Mouse (Mus musculus) right cerebral cortex, postnatal 10 days (tissue): ENCODE results near the gene Cpvl.
A peak's percentile ranks its signal among the peaks of the same experiment; 100 is the strongest.

Source experiments
- DNase-seq, 2 experiments: peaks; one replicate each; pipeline ENCODE4 v3.0.0; 2021; ENCODE audit warnings: low spot score in 2 of 2

Cpvl gene

GRCm38 (mm10) chr6:53937143-53938134 lies 41.0 kb downstream of the Cpvl start:
- no peak for DNase-seq

- no peak for DNase-seq
These were observed 46.9 kb downstream of the Cpvl start for GRCm38 (mm10) chr6:53931605-53932004.

- DNase-seq, result no peak
These were observed 48.6 kb downstream of the Cpvl start for GRCm38 (mm10) chr6:53929858-53930257.

DNA sequence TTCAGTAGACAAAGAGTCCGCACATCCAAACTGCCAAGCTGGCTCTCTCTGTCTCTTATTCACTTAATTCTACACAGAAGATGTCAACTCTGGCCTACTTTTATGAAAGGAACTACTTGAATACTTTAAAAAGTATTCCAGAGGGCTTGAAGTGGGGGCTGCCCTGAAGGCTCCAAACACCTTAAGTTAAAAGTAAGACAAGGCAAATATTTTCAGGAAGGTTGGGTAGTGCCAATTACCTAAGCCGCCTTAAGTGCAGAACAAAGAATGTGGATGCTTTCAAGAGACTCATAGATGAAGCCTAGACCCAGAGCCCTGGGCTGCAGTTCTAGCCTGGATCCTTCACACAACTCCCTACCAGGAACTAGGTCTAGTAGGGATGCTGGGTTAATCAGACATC lies 52.3 kb downstream of the Cpvl start:
- no peak for DNase-seq

DNA sequence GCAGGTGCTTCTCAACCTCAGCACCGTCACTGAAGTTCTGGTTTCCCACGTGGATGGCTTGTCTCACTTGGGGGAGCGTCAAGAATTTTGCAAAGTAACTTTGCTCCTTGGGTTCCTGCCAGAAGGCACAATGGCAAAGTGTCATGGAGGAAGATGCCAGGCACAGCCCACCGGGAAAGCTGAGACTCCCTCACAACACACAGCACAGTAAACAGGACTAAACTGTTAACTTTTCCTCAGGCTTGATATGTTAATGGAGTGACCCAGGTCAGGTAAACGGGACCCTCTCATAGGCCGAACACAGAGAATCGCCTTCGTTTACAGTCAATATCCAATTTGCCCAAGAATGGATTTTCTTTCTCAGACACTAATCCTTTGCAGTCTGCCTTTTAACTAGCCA lies 53.3 kb downstream of the Cpvl start:
- no peak for DNase-seq

- no peak for DNase-seq
These were observed 58.4 kb downstream of the Cpvl start for GRCm38 (mm10) chr6:53920041-53920440.

DNA sequence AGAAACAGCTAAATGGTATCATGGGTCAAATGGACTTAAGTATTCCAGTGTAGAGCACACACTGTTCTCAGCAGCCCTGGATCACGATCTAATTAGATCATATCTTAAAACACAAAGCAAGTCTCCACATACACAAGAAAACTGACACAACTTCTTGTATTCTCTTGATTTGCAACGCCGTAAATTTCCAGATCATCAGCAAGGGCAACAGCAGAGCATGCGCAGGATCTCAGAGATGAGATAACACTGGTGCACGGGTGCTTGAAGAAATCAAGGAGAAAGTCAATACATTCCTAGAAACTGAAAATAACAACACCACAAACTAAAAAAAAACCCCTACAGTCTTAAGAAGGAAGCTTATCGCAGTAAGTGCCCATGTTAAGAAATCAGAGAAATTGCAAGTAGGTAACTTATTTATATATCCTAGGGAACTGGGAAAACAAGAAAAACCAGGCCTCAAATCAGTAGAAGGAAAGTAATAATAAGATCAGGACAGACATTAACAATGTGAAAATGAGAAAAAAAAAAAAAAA lies 61.4 kb downstream of the Cpvl start:
- DNase-seq, result no peak

DNA sequence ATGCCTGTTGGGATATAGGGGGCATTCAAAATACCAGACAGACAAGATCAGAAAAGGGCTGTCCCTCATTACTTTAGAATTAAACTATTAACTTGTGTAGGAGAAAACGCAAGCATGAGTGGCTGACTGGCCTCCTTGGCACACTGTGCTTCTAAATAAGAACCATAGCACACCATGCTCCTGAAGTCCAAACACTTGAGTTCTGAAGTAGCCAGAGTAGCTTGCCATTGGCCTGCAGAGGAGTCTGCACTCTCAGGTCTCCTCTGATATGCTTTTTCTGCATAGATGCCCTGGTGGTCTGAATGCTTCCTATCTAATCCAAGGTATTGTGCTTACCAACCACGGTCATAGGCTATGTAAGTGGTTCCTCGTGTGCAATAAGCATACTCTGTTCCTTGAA lies 63.1 kb downstream of the Cpvl start:
- no peak for DNase-seq

DNA sequence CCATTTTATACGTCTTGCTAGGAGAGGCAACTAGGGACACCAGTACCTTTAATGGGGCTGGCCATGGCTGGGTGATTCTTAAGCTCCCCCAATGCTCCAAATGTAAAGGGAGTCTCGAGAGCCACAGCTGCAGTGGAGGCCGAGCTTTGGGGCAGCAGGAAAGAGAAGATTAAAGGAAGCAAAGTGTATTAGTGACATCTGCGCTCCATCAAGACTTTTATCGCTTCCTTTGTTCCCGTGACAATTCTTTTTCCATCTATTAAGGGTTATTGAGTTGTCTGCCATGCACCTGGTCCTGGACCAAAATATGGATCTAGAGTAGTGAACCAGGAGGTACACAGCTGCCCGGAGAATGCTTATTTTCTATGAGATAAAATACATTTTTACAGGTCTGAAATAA lies 65.3 kb downstream of the Cpvl start:
- no peak for DNase-seq

GRCm38 (mm10) chr6:53912112-53912782 lies 66.2 kb downstream of the Cpvl start:
- no peak for DNase-seq

- DNase-seq, result no peak
These were observed 68.5 kb downstream of the Cpvl start for GRCm38 (mm10) chr6:53909986-53910385.

GRCm38 (mm10) chr6:53909446-53909845 lies 69.0 kb downstream of the Cpvl start:
- no peak for DNase-seq

GRCm38 (mm10) chr6:53906871-53907270 lies 71.6 kb downstream of the Cpvl start:
- DNase-seq, result no peak

GRCm38 (mm10) chr6:53906051-53906462 lies 72.4 kb downstream of the Cpvl start:
- no peak for DNase-seq

- DNase-seq, result no peak
These were observed 72.9 kb downstream of the Cpvl start for GRCm38 (mm10) chr6:53905576-53905975.

GRCm38 (mm10) chr6:53904703-53905395 lies 73.6 kb downstream of the Cpvl start:
- DNase-seq, result no peak

- no peak for DNase-seq
These were observed 74.3 kb downstream of the Cpvl start for GRCm38 (mm10) chr6:53904186-53904585.

DNA sequence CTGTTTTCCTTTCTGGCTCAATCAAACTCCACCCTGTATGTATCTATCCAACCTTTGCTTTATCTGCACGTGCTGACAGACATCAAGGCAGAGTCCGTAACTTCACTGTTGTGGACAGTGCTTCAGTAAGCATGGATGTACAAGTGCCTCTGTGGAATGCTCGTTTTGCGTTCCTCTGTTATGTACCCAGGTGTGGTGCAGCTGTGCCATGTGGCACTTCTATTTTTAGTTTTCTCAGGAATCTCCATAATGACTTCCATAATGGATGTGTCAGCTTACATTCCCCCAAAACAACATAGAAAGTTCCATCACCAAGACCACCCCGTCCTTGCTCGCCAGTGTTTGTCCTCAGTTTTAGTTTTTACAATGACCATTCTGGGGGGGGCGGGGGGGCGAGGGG lies 76.7 kb downstream of the Cpvl start:
- DNase-seq, result no peak

GRCm38 (mm10) chr6:53897872-53898464 lies 80.5 kb downstream of the Cpvl start:
- DNase-seq, result no peak

GRCm38 (mm10) chr6:53897126-53897525 lies 81.3 kb downstream of the Cpvl start:
- DNase-seq, result peak in 1 of 2 experiments; percentile 40

- no peak for DNase-seq
These were observed 84.7 kb downstream of the Cpvl start for GRCm38 (mm10) chr6:53893731-53894130.

DNA sequence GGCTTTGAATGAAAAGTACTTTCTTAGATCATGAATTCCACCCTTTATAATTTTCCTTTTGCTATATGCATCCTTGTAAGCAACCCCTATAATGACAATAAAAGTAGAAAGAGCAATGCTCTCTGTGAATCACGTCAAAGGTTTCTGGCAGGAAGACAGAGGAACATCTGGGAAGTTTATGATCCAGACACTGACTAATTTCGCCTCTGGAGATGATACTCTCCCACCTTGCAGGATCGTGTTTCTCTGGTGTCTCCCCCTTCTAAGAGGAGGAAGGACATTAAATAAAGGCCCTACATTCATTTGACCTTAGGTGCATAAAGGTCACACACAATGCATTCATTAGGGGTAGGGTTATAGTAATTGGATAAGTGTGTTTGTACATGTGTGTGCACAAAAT lies 87.4 kb downstream of the Cpvl start:
- no peak for DNase-seq
